Mouse (Mus musculus) kidney, adult 11 months (tissue): ENCODE measurements around the gene Chst11.
A peak's percentile ranks its signal among the peaks of the same experiment; 100 is the strongest.

Experiments
- DNase-seq: peaks from one replicate; pipeline ENCODE4 v3.0.0; 2022

Gene Chst11

DNA sequence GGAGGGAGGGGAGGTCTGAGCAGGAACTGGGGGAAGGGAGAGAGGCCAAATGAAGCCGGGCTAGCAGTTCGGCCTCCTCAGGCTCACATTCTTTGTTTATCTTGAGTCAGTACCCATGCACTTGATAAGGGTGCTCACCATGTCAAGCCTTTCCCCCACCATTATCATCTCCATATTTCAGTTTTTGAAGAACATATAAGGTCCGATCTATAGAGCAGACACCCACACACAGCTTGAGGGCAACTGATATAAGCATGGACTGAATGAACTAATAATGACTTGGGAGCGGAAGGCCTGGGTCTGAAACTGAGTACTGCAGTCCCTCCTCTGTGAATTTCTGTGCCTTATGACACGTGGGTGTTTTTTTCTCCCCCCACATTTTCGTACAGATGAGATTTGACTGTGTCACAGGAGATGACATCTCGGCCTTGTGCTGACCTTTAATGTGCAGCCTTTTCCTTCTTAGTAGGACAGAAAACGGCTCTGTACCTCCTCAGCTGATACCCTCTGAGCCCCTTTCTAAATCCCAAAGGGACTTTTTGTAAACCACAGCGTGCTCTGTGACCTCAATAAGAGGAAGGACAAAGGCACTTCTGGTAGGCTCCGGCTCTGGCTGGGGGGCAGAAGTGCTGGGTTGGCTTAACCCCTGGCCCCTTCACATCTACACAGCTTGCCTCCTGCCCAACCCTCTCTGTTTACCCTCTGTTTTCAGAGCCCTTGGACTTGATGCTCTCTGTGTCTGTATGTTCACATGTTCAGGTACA is 6.6 kb downstream of the Chst11 start:
- DNase-seq: no peak

DNA sequence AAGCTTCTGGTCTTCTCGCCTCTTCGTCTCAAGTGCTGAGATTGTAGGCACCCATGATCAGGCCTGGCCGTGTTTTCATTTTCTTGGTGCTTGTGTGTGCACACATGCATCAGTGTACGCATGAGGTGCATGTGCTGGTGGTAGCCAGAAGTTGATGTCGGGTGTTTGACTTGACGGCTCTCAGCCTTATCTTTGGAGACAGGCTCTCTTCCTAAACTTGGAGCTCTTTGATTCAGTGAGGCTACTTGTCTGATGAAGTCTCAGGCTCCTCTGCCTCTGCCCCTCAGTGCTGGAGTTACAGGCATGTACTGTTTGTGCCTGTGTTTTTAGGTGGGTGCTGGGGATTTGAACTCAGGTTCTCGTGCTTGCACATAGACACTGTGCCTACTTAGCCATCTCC is 9.0 kb downstream of the Chst11 start:
- no peak for DNase-seq

DNA sequence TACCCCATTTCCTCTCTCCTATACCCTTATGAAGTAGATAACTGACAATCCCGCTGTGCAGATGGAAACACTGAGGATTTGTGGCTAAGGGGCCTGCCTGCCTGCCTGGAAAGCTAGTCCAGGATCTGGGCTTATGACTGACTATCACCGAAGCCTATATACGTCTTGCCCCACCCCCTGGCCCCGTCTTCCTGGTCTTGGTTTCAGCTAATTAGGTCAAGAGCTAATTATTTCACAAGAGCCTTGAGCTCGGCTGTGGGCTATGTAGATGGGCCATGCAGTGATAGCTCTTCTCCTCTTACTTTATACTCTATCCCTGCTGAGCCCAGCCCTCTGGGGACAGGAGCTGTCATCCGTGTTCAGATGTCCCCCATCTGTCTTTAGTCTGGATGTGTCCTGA is 12.2 kb downstream of the Chst11 start:
- no peak for DNase-seq

DNA sequence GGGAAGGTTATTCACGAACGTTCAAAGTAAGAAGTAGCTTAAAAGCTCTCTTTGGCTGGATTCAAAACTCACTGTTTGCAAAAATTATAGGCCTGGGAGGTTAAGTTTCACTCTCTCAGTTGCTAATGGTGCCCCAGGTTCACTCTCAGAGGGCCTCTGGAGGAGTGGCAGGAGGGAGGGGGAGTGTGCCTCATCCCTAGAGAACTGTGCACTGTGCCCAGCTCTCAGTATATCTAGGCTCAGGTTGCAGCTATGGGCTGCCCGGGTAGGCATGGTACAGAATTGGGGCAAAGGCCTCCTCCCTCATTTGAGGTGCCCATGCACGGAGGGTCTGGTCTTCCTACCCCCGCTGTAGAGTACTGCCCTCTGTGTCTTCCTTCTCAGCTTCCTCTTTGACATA is 14.9 kb downstream of the Chst11 start:
- no peak for DNase-seq

- no peak for DNase-seq
Observed at GRCm38 (mm10) chr10:83000721-83001120, 15.4 kb downstream of the Chst11 start.

- no peak for DNase-seq
Observed at GRCm38 (mm10) chr10:83003899-83004298, 18.6 kb downstream of the Chst11 start.

- DNase-seq: no peak
Observed at GRCm38 (mm10) chr10:83004389-83004788, 19.1 kb downstream of the Chst11 start.

DNA sequence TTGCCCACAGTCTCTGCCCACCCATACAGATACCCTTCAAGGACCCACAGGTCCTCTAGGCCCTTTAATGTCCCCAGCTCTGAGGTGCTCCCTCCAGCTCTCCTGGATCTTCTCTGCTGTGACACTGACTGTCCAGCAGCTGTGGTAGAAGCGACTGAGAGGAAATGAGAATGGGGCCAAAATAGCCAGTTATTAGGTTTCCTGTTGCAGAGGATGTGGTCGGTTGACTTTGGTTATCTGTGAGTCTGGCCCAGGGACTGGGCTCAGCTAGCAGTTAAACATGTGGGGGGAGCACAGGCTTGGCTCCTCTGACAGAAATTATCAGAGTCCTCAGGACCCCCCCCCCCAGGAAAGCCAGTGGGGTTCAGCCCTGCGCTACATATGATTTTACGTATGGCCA is 19.7 kb downstream of the Chst11 start:
- DNase-seq: no peak

- no peak for DNase-seq
Observed at GRCm38 (mm10) chr10:83006258-83006657, 21.0 kb downstream of the Chst11 start.

DNA sequence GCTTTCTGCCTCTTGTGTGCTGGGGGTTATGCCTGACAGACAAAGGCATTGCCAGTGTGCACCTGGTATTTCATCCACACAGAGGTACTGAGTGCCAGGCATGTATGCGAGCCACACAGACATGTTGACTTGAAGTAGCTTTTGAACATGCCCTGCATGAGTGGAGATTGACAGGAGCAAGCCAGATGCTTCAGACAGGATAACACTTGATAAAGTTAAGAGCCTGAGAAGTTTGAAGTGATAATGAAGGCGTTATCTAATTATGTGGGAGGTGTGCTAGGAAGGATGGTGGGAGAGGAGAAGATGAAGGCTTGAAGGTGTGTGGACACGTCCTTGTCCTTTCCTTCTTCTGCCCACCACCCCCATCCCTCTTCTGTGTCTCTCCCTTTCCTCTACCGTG is 28.7 kb downstream of the Chst11 start:
- no peak for DNase-seq

DNA sequence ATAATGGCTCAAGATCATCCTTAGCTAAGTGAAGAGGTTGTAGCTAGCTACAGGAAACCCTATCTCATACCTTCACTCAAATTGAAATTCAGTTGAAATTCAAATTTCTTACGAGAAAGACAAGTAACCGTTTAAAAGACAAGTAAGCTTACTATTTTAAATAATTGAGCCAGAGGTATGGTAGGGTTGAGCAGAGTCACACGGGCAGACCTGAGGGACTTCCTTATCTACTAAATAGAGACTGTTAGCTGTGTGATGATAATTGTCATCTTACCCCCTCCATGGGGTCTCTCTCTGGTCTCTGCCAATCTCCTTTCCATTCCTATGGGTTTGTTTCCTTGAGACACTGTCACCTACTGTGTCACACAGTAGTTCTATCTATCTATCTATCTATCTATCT is 30.6 kb downstream of the Chst11 start:
- no peak for DNase-seq

- no peak for DNase-seq
Observed at GRCm38 (mm10) chr10:83016779-83017178, 31.5 kb downstream of the Chst11 start.

- DNase-seq: no peak
Observed at GRCm38 (mm10) chr10:83017760-83018498, 32.6 kb downstream of the Chst11 start.

DNA sequence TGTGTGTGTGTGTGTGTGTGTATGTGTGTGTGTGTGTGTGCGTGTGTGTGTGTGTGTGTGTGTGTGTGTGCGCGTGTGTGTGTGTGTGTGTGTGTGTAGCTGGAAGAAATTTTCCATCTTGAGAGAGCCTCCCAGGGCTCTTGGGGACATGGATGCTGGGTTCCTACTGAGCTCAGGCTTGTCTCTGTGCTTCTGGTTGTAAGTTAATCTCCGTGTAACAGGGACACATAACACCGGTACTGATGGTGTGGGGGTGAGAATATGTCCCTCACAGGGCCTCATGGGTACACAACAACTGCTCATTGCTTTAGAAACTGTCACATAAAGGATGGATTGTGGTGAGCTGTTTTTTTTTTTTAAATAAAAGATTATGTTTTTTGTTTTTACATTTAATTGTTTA is 33.2 kb downstream of the Chst11 start:
- no peak for DNase-seq

DNA sequence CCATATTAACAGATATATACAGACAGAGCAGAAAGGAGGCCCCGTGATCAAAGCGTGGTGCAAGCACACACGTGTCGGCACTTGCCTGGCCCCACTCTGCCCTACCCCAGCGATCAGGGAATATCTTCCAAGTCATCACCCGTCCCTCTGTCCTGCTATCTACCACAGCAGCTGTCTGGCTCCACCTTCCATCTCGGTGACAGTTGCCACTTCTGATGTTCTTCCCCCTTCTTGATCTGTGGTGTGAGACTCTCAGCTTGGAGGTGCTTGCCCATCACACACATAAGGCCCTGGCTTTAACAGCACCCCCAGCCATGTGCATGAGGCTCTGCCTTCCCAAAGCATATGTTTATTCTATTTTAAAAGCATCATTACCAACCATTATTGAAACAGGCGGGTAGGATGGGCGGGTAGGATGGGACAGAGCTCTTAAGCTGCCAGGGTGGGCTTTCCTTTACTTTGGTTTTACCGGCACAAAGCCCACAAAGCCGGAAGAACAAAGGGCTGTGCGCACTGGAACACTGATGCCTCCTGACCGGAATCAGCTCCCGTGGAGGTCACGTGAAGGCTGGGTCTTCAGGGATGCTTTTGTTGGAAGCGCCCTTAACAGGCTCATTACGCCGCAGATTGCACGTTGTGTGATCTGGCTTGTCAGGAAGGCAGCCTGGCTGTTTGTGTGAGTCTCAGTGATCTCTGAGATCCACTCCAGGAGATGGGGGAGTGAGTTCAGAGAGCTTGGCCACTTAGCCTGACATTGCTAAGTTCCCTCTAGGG is 34.4 kb downstream of the Chst11 start:
- no peak for DNase-seq

- DNase-seq: no peak
Observed at GRCm38 (mm10) chr10:83022616-83023015, 37.3 kb downstream of the Chst11 start.

GRCm38 (mm10) chr10:83026174-83026573 is 40.9 kb downstream of the Chst11 start:
- no peak for DNase-seq

DNA sequence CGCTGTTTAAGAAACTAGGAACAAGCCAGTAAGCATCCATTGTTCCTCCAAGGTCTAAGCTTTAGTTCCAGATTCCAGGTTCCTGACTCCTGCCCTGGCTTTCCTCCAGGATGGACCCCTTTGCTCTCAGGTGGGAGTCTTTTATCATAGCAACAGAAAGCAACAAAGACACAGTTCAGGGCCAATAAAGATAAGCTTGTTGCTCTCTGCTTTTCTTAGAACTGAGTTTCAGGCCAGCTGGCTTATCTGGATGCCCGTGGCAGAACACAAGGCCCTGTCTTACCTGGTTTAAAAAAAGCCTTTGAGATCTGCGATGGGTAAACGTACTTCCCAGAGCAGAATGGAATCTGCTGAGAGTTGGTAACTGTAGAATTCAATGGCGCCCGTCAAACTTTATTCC is 42.4 kb downstream of the Chst11 start:
- DNase-seq: no peak

DNA sequence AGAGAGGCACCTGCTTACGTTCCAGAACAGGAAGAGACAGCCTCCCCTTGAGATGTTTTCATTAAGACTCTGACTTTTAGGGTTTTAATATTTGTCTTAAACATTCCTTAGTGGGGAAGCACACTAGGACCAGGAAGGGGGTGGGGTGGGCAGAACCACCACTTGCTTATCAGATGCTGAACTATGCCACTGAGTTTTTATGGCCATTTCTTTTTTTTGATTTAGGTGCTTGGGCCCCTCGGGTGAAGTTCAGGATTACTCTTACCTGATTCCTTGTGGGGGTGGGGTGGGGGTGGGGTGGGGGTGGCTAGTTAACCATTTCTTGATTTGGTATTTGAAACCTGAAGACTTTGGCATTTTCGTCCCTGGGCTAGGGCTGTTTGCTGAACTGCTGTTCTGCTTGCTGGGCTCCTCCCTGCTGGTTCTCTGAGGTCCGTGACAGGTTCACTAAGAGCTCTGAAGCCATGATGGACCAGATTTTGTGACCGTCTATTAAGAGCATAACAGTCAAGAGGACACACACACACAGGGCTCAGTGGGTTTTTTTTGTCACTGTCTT is 44.9 kb downstream of the Chst11 start:
- DNase-seq: no peak

DNA sequence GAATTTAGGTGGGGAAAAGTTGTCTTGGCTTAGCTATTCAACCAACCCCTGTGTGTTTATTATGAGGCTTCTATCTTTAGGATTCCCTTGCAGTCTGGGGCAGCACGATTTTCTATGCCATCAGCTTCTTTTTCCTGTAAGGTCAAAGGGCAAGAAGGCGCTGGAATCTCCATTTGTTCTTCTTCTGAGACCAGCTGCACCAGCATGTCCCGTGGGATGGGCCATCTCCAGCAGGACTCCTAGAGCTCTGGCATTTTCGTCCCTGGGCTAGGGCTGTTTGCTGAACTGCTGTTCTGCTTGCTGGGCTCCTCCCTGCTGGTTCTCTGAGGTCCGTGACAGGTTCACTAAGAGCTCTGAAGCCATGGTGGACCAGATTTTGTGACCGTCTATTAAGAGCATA is 45.6 kb downstream of the Chst11 start:
- no peak for DNase-seq

- no peak for DNase-seq
Observed at GRCm38 (mm10) chr10:83031561-83031960, 46.3 kb downstream of the Chst11 start.

GRCm38 (mm10) chr10:83032559-83032958 is 47.3 kb downstream of the Chst11 start:
- peak; percentile 40 for DNase-seq

GRCm38 (mm10) chr10:83036340-83037045 is 51.2 kb downstream of the Chst11 start:
- DNase-seq: no peak
